Mouse (Mus musculus) lung, adult 18-20 months (tissue): ENCODE data around the gene Gm2a.
A peak's percentile ranks its signal among the peaks of the same experiment; 100 is the strongest.

Experiments used
- DNase-seq, 2 experiments: peaks; one replicate each; pipeline ENCODE4 v3.0.0; 2022; ENCODE audit warnings: mixed read lengths in 2 of 2

The Gm2a gene

DNA sequence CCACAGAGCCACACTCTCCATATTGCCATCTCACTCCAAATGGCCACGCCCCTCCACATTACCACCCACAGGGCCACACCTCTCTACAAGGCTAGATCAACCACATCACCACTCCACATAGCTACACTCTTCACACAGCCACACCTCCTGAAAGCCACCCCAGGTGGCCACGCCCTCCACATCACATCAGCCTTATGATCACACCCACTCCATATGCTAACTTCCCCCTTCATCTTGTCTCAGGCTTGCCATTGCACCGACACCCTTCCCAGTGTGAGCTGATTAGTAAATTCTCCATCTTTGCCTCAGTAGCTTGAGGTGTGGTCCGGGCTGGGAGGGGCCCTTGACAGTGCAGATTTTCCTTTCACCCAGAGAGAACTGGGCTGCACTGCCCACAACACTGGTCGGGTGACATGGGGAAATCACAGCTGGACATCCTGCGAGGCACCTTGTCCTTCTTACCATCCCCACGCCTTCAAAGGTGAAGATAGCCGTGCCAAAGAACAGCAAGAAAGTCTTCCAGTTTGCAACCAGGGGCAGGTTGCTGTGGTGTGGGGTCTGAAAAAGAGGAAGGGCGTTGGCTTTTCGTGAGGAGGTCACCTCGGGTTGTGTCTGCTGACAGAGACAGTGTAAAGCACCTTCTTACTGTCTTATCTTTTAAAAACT is 33.3 kb downstream of the Gm2a start:
- DNase-seq: peak; percentile 28 to 43

DNA sequence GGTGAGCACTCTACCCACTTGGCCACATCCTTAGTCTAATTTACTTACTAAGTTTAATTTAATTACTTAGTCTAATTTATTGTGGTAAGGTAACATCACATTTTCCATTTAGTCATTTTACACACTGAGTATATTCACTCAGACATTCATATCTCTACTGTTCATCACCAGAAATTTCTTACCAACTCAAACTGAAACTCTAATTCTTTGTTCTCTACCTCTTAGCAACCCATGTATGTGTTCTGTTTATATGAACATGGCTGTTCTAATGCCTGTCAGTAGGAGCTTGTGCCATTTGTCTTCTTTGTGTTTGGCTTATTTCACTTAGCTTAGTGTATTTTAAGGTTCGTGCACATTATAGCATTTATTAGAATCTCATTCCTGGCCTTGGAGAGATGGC is 34.0 kb downstream of the Gm2a start:
- DNase-seq: no peak

DNA sequence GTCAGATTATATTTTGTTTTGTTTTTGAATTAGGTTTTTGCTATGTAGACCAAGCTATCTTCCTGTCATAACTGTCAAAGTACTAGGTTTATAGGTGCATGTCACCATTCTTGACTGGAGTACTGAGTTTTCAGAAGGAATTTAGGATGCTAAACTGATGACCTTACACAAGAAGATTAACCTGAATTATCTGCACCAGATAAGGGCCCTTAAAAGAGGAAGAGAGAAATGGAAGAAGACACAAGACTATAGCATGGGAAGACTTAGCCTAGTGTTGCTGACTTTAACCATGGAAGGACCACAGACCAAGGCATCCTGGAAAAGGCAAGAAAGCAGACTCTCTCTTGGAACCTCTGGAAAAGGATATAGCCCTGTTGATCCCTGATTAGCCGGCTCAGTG is 35.3 kb downstream of the Gm2a start:
- DNase-seq: no peak

DNA sequence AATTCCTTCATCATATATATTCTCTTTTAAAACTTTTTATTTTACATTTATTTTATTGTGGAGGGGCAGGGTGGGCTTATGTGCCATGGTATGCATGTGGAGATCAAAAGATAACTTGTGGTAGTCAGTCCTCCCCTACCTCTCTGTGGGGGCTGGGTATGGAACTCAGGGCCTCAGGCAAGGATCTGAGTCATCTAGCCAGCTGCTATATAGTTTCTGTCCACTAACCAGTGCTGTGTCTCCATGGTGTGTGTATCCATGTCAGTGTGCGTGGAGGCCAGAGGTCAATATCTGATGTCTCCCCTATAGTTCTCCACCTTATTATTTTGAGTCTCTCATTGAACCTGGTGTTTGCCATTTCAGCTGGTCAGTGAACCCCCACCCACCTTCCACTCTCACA is 36.5 kb downstream of the Gm2a start:
- no peak for DNase-seq

DNA sequence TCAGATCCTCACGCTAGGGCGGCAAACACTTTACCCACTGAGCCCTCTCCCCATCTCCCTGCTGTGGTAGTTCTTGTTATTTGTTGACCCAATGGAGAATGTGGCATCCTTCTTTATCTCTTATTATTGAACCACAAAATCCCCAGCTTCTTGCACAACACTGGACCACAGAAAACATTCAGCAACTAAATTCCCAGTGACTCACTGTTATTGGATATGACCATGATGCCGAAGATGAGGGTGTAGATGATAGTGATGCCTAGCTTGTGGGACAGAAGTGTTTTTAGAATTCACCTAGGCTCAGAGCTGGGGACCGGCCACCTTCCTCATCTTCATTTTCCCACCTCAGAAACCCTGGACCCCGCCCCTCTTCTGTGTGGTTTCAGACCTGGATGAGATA is 37.0 kb downstream of the Gm2a start:
- no peak for DNase-seq

DNA sequence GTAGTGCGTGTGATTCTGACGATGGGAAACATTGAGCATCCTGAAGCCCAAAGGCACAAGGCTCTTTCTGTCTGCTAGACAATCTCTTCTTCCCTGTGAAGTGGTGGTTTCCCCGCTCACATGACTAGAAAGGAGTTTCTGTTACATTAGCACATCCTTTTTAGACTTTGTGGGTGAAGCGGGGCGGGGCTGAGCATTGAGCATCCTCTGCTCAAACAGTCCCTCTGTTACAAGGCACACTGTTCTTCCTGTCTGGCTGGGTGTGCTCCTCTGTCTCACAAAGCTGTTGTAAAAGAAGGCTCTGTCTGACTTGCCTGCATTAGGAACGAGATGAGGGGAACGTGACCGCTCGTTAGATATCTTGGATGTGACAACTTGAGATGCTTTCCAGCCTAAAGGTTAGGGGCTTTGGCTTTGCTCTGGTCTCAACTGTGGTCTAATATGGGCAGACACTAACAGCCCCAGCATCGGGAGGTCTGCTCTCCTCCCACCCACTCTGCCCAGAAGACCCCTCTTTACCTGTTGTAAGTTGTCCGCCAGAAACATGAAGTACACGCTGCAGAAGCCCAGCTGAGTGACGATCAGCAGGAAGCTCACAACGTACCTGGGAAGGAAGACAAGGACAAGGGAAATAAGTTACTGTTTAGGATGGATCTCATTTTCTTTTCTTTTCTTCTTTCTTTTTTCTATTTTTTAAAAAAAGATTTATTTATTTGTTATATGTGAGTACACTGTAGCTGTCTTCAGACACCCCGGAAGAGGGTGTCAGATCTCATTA is 39.0 kb downstream of the Gm2a start:
- DNase-seq: peak; percentile 42 to 50

DNA sequence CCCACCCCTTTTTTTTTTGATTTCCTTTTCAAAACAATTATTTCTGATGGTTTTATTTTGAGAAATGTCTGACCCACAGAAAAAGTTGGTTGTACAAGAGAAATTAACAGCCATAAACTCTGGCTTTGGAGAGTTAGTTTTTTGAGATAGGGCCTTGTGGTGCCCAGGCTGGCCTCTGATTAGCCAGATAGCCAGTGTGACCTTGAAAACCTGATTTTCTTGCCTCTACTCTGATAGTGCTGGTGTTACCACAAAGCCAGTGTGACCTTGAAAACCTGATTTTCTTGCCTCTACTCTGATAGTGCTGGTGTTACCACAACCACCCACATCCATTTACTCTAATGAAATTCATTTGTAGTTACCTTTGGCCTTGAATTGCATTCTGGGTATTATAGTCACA is 39.7 kb downstream of the Gm2a start:
- DNase-seq: no peak

DNA sequence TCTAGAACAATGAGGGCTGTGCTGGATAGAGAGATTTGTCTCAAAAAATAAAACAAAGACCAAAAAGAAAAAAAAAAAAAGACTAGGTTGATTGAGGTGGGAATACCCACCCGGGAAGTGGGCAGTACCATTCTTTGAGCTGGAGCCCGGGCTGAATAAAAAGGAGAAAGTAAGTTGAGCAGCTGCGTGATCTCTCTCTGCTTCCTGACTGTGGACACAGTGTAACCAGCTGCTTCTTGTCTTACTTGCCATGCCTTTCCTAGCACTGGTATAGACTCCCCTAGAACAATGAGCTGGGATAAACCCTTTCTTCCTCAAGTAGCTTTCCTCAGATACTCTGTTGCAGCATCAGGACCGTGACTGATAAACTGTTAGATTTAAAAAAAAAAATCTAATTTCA is 43.6 kb downstream of the Gm2a start:
- no peak for DNase-seq

DNA sequence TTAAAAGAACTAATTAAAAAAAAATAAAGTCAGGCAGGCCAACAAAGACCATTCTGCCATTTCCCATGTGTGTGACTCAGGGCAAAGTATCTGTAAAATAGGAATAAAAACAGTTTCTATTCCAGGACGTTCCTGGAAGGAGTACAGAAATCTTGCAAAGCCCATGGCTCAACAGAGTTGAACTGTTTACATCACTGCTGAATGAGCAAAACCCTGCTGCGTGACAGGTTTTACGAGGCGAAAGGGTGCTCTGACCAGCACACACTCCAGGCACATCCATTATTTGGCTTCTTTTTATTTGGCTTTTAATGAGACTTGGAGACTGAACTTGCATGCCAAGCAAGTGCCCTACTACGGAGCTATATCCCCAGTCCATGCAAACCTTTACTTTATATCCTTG is 46.1 kb downstream of the Gm2a start:
- DNase-seq: no peak

DNA sequence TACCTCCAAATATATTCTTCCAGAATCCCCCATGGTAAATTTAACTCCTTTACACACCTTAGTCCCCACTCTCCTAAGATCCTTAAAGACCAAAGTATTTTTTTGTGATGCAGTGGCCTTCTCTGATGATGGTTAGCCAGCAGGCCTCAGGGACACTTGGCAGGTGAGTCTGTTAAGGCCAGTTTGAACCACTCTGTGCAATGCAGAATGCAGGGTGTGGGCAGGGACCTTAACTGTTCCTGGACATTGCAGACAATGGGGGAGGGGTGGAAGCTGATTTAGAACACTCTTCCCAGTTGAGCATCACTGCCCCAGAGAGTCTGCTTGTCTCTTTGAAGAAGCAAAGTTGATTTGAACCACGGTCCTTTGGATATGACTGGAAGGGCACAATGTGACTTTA is 48.9 kb downstream of the Gm2a start:
- DNase-seq: no peak

DNA sequence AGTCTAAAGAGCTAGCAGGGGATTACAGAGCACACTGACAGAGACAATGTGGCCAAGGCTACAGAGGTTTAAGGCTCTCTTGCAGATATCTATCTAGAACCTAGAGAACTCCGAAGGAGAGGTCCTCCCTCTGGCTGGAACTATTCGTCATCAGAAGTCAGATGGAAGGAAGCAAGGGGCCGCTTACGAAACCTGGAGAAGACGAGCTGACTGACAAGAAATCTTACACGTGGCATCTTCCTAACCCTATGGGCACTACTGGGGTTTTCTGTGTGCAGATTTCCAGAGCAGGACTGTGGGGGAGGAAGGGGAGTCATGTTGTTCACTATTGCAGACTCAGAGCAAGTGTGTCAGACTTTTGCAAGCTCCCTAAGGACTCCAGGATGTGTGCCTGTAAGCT is 49.5 kb downstream of the Gm2a start:
- peak in 1 of 2 experiments; percentile 12 for DNase-seq

DNA sequence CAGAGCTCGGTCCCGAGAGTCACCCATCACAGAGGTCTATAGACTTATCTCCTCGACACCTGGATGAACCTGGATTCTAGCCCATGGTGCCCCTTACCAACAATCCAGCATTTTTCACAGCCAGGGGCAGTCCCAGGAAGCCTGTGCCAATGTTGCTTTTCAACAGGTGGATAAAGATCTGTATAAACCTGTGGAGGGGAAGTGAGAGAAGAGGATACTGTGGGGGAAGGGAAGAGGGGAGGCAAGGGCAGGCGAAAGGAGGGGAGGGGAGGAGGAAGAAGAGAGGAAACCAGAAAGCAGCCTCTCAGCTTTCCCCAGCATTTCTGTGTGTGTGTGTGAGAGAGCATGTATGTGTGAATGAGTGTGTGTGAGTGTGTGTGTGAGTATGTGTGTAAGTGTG is 50.5 kb downstream of the Gm2a start:
- DNase-seq: no peak

DNA sequence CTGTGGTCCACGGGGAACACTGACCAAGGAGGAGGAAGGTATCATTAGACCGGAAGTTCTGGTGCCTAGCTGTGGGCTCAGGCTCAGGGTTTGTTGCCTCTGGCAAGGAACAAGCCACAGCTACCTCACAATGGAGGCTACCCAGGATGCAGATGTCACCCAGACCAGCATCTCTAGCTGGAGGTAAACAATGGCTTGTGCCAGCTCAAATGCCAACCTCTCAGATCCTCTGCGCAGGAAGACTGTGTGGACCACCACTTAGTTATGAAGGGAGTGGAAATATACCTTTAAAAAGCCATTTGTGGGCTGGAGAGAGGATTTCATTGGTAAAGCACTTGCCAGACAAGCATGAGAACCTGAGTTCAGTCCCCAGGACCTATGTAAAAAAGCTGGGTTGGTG is 53.7 kb downstream of the Gm2a start, which contains the start of gene Slc36a3:
Gene Slc36a3, minus strand, starts transcription at position 101 of the 400 bp plus-strand sequence.
- DNase-seq: no peak

DNA sequence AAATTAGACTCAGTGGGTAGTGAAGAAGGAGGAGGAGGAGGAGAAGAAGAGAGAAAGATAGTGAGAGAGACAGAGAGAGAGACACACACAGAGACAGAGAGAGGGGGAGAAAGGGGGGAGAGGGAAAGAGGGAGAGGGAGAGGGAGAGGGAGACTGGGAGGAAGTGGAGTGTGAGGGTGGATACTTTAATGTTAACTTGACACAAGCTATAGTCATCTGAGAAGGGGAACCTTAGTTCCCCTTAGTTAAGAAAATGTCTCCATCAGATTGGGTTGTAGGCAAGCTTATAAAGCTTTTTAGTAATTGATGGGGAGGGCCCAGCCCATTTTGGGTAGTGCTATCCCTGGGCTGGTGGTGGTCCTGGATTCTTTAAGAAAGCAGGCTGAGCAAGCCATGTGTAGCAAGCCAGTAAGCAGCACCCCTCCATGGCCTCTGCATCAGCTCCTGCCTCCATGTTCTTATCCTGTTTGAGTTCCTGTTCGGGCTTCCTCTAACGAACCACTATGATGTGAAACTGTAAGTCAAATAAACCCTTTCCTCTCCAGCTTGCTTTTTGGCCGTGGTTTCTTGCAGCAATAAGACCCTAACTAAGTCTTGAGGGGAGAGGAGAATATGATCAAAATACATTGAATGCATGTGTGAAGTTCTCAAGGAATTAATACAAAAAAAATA is 56.6 kb downstream of the Gm2a start:
- no peak for DNase-seq

DNA sequence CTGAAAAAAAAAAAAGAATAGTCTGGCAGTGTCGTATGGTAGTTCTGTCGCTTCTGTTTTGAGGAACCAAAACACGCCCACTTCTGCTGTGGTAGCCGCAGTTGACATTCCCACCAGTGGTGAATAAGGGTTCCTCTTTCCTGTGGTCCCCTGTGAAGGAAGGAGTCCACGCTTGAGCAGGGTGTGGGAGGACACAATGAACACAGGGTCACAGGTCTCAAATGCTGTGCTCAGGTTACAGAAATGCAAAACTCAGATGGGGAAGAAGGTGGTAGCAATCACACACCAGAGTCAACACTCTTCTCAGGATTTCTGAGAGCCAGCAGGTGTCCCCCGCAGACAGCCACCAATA is 57.1 kb downstream of the Gm2a start:
- peak; percentile 59 to 65 for DNase-seq

DNA sequence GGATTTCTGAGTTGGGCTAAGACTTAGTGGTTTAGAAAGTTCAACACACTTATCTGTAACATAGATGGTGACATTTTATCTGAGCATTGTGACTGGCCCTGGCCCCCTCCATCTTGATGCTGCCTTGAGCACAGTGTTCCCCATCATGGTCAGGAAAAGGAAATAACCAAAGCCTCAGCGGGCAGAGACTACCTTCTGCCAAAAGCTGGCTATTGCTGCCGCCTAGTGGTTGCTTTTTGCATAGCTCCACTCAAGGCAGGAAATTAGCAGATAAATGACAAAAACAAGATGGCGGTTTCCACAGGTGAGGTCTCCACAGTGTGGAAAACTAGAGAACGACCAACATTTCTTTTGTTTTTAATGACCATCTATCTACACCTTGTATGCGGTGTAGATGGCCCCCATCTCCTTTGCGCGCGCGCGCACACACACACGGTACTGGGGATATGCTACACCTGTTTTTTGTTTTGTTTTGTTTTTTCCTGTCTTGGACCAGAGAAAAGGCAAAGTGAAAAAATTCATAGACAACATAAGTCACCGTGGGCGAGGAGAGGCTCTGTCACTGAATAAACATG is 61.0 kb downstream of the Gm2a start:
- peak; percentile 80 for DNase-seq
